Mouse (Mus musculus): ENCODE results near the gene Slc30a1. TPM values are rescaled to one million over a fixed set of nuclear protein-coding genes. Genes with fewer than 3 reads are reported as not detected.

Gene Slc30a1
- total and polyA plus RNA-seq, 2 experiments from 2014 or later: 4.9 to 32.4 TPM

- Histone ChIP-seq H3K36me3 (ENCODE audit: insufficient read depth) (peaks cover 3% of the 10 kb centered on the region; the same call in 1 of the 2 replicates), H3K27ac (ENCODE audit: low read depth, low read length) (no peak overlapping the region), H3K4me1 (ENCODE audit: insufficient read depth) (peaks cover 20% of the 10 kb centered on the region), H3K4me2 (ENCODE audit: low read depth) (no peak overlapping the region), H3K4me3 (ENCODE audit: low read depth, low read length) (no peak overlapping the region), H3K27me3 (ENCODE audit: insufficient read depth, low read length) (no peaks in the 10 kb centered on the region), H3K9me3 (ENCODE audit: low read length) (no peaks in the 10 kb centered on the region), H3K9ac (no peak overlapping the region)
- 74% methylated on average over 3 of the region's 3 CpGs for WGBS
- no peak for DNase-seq
- TF ChIP-seq CTCF (IDR thresholded peaks at IDR 0.05; ENCODE audit: low read depth): no peak
- no peak for ATAC-seq
Observed at GRCm38 (mm10) chr1:191911067-191911668, 4.6 kb downstream of the Slc30a1 start.

- DNase-seq (no peak), ATAC-seq (no peak)
- no peaks in the 10 kb centered on the region for H3K9me3 ChIP-seq (ENCODE audit: low read length)
- no peaks in the 10 kb centered on the region for H3K27me3 ChIP-seq (ENCODE audit: insufficient read depth, low read length)
- no peak overlapping the region for H3K4me2 ChIP-seq (ENCODE audit: low read depth)
- H3K4me3 ChIP-seq (ENCODE audit: low read depth, low read length): no peak overlapping the region
- 84% methylated on average over 6 of the region's 6 CpGs for WGBS
- H3K27ac ChIP-seq (ENCODE audit: low read depth, low read length): no peak overlapping the region
- H3K36me3 ChIP-seq (ENCODE audit: insufficient read depth): peaks cover 3% of the 10 kb centered on the region; the same call in 1 of the 2 replicates
- TF ChIP-seq CTCF (IDR thresholded peaks at IDR 0.05; ENCODE audit: low read depth): no peak
- H3K9ac ChIP-seq: no peak overlapping the region
- H3K4me1 ChIP-seq (ENCODE audit: insufficient read depth): peaks cover 4% of the 10 kb centered on the region
Observed at GRCm38 (mm10) chr1:191914647-191915046, 8.1 kb downstream of the Slc30a1 start.

- Histone ChIP-seq H3K27me3 (ENCODE audit: insufficient read depth, low read length) (no peaks in the 10 kb centered on the region), H3K9ac (no peak overlapping the region), H3K4me2 (ENCODE audit: low read depth) (no peak overlapping the region), H3K27ac (ENCODE audit: low read depth, low read length) (no peak overlapping the region), H3K36me3 (ENCODE audit: insufficient read depth) (peaks cover 3% of the 10 kb centered on the region; the same call in 1 of the 2 replicates), H3K4me3 (ENCODE audit: low read depth, low read length) (no peak overlapping the region), H3K9me3 (ENCODE audit: low read length) (no peaks in the 10 kb centered on the region), H3K4me1 (ENCODE audit: insufficient read depth) (peaks cover 4% of the 10 kb centered on the region)
- TF ChIP-seq CTCF (IDR thresholded peaks at IDR 0.05; ENCODE audit: low read depth): no peak
- ATAC-seq (no peak), DNase-seq (no peak)
- WGBS: 77% methylated on average over 1 of the region's 1 CpGs
Observed at GRCm38 (mm10) chr1:191915586-191915985, 9.0 kb downstream of the Slc30a1 start.

GRCm38 (mm10) chr1:191916876-191917275 lies 10.3 kb downstream of the Slc30a1 start:
- no peak for DNase-seq
- H3K4me1 ChIP-seq (ENCODE audit: insufficient read depth): peaks cover 4% of the 10 kb centered on the region
- H3K9ac ChIP-seq: no peak overlapping the region
- H3K4me3 ChIP-seq (ENCODE audit: low read depth, low read length): no peak overlapping the region
- H3K4me2 ChIP-seq (ENCODE audit: low read depth): no peak overlapping the region
- no peak overlapping the region for H3K27ac ChIP-seq (ENCODE audit: low read depth, low read length)
- 70% methylated on average over 5 of the region's 5 CpGs for WGBS
- no peak for ATAC-seq
- H3K36me3 ChIP-seq (ENCODE audit: insufficient read depth): peaks cover 3% of the 10 kb centered on the region; the same call in 1 of the 2 replicates
- no peaks in the 10 kb centered on the region for H3K9me3 ChIP-seq (ENCODE audit: low read length)
- no peaks in the 10 kb centered on the region for H3K27me3 ChIP-seq (ENCODE audit: insufficient read depth, low read length)
- TF ChIP-seq CTCF (IDR thresholded peaks at IDR 0.05; ENCODE audit: low read depth): no peak

GRCm38 (mm10) chr1:191919336-191919735 lies 12.8 kb downstream of the Slc30a1 start:
- Histone ChIP-seq H3K27me3 (ENCODE audit: insufficient read depth, low read length) (no peaks in the 10 kb centered on the region), H3K36me3 (ENCODE audit: insufficient read depth) (peaks cover 2% of the 10 kb centered on the region; the same call in 1 of the 2 replicates), H3K4me2 (ENCODE audit: low read depth) (no peak overlapping the region), H3K4me1 (ENCODE audit: insufficient read depth) (no peaks in the 10 kb centered on the region), H3K27ac (ENCODE audit: low read depth, low read length) (no peak overlapping the region), H3K4me3 (ENCODE audit: low read depth, low read length) (no peak overlapping the region), H3K9ac (no peak overlapping the region), H3K9me3 (ENCODE audit: low read length) (no peaks in the 10 kb centered on the region)
- WGBS: 88% methylated on average over 2 of the region's 2 CpGs
- DNase-seq: no peak
- no peak for ATAC-seq
- TF ChIP-seq CTCF (IDR thresholded peaks at IDR 0.05; ENCODE audit: low read depth): no peak

GRCm38 (mm10) chr1:191921701-191922100 lies 15.1 kb downstream of the Slc30a1 start:
- Histone ChIP-seq H3K9me3 (ENCODE audit: low read length) (no peaks in the 10 kb centered on the region), H3K4me1 (ENCODE audit: insufficient read depth) (no peaks in the 10 kb centered on the region), H3K36me3 (ENCODE audit: insufficient read depth) (no peaks in the 10 kb centered on the region), H3K27ac (ENCODE audit: low read depth, low read length) (no peak overlapping the region), H3K9ac (no peak overlapping the region), H3K27me3 (ENCODE audit: insufficient read depth, low read length) (no peaks in the 10 kb centered on the region), H3K4me2 (ENCODE audit: low read depth) (no peak overlapping the region), H3K4me3 (ENCODE audit: low read depth, low read length) (no peak overlapping the region)
- no peak for DNase-seq
- TF ChIP-seq CTCF (IDR thresholded peaks at IDR 0.05; ENCODE audit: low read depth): no peak
- WGBS: 96% methylated on average over 3 of the region's 3 CpGs
- no peak for ATAC-seq

GRCm38 (mm10) chr1:191925496-191925895 lies 18.9 kb downstream of the Slc30a1 start:
- no peaks in the 10 kb centered on the region for H3K27me3 ChIP-seq (ENCODE audit: insufficient read depth, low read length)
- no peak for TF ChIP-seq CTCF (IDR thresholded peaks at IDR 0.05; ENCODE audit: low read depth)
- ATAC-seq: no peak
- H3K9me3 ChIP-seq (ENCODE audit: low read length): no peaks in the 10 kb centered on the region
- no peak overlapping the region for H3K27ac ChIP-seq (ENCODE audit: low read depth, low read length)
- no peak overlapping the region for H3K4me3 ChIP-seq (ENCODE audit: low read depth, low read length)
- no peak for DNase-seq
- no peaks in the 10 kb centered on the region for H3K36me3 ChIP-seq (ENCODE audit: insufficient read depth)
- no peaks in the 10 kb centered on the region for H3K4me1 ChIP-seq (ENCODE audit: insufficient read depth)
- WGBS: 49% methylated on average over 4 of the region's 4 CpGs
- H3K4me2 ChIP-seq (ENCODE audit: low read depth): no peak overlapping the region
- H3K9ac ChIP-seq: no peak overlapping the region

All from forebrain, postnatal 0 days (tissue).